Mouse (Mus musculus): ENCODE measurements around the gene Uchl1. TPM values are rescaled to one million over a fixed set of nuclear protein-coding genes. Genes with fewer than 3 reads are reported as not detected.

The Uchl1 gene
- polyA plus RNA-seq, 1 experiment from 2014 or later, result 59.3 TPM

DNA sequence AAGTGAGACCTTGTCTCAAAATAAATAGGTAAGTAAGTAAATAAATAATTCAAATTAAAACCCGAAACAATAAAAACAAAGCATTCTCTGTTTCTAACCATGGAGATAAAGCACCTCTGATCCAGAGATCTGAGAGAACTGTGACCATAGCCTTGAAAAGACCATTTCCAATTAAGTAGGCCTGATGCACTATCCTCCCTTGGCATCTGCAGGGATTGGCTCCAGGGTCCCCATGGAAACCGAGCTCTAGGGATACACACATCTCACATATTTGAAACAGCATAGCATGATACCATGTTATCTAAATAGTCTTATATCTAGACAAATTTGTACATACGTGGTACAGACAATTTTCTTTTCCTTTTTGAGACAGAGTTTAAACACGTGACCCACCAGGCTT is 26.1 kb downstream of the Uchl1 start:
- H3K27me3 ChIP-seq (ENCODE audit: insufficient read depth, low read length), result no peaks in the 10 kb centered on the region
- no peak for ATAC-seq (ENCODE audit: low FRiP score, low TSS enrichment)
- no peak overlapping the region for H3K4me2 ChIP-seq (replicated peaks; ENCODE audit: low read depth, low read length)

GRCm38 (mm10) chr5:66703317-66704004 is 27.6 kb downstream of the Uchl1 start:
- Histone ChIP-seq H3K4me2 (replicated peaks; ENCODE audit: low read depth, low read length) (no peak overlapping the region), H3K9me3 (ENCODE audit: low read length) (no peaks in the 10 kb centered on the region), H3K27me3 (ENCODE audit: insufficient read depth, low read length) (no peaks in the 10 kb centered on the region), H3K4me3 (ENCODE audit: low read length) (no peak overlapping the region), H3K36me3 (ENCODE audit: insufficient read depth, low read length) (no peaks in the 10 kb centered on the region), H3K4me1 (ENCODE audit: insufficient read depth, low read length) (no peaks in the 10 kb centered on the region), H3K27ac (ENCODE audit: low read length) (no peak overlapping the region), H3K9ac (replicated peaks; ENCODE audit: low read length) (no peak overlapping the region)
- no peak for ATAC-seq (ENCODE audit: low FRiP score, low TSS enrichment)
- WGBS, result 40% methylated on average over 10 of the region's 10 CpGs

More for the DNA sequence above, 26.1 kb downstream of the Uchl1 start:
- H3K27ac ChIP-seq (ENCODE audit: low read length), result no peak overlapping the region
- no peaks in the 10 kb centered on the region for H3K36me3 ChIP-seq (ENCODE audit: insufficient read depth, low read length)
- H3K9ac ChIP-seq (replicated peaks; ENCODE audit: low read length), result no peak overlapping the region
- no peaks in the 10 kb centered on the region for H3K4me1 ChIP-seq (ENCODE audit: insufficient read depth, low read length)
- no peaks in the 10 kb centered on the region for H3K9me3 ChIP-seq (ENCODE audit: low read length)
- WGBS, result 88% methylated on average over 4 of the region's 4 CpGs
- no peak overlapping the region for H3K4me3 ChIP-seq (ENCODE audit: low read length)

DNA sequence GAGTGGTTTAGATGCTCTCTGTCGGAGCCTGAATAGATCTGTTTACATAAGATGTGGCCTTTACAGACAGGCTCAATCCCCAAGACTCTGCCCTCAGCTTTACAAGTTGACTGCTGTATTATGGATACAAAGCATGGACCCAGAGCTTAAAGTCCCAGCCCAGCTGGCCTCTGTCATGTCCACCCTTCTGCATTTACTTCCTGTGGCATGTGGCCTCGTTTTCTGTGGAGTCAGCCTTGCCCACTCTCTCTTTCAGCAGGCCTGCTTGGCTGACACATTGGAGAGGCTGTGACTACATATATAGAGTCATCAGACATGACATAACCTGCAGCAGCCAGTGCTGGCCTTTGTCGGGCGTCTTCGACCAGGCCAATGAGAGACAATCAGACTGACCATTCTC is 32.0 kb downstream of the Uchl1 start:
- Histone ChIP-seq H3K4me2 (replicated peaks; ENCODE audit: low read depth, low read length) (no peak overlapping the region), H3K4me1 (ENCODE audit: insufficient read depth, low read length) (no peaks in the 10 kb centered on the region), H3K4me3 (ENCODE audit: low read length) (no peak overlapping the region), H3K27me3 (ENCODE audit: insufficient read depth, low read length) (no peaks in the 10 kb centered on the region), H3K9ac (replicated peaks; ENCODE audit: low read length) (no peak overlapping the region), H3K27ac (ENCODE audit: low read length) (no peak overlapping the region), H3K36me3 (ENCODE audit: insufficient read depth, low read length) (no peaks in the 10 kb centered on the region), H3K9me3 (ENCODE audit: low read length) (no peaks in the 10 kb centered on the region)
- 70% methylated on average over 5 of the region's 5 CpGs for WGBS
- ATAC-seq (ENCODE audit: low FRiP score, low TSS enrichment), result no peak

- H3K27me3 ChIP-seq (ENCODE audit: insufficient read depth, low read length), result no peaks in the 10 kb centered on the region
- 15% methylated on average over 4 of the region's 4 CpGs for WGBS
- no peaks in the 10 kb centered on the region for H3K9me3 ChIP-seq (ENCODE audit: low read length)
- H3K4me1 ChIP-seq (ENCODE audit: insufficient read depth, low read length), result no peaks in the 10 kb centered on the region
- H3K4me2 ChIP-seq (replicated peaks; ENCODE audit: low read depth, low read length), result no peak overlapping the region
- no peak for ATAC-seq (ENCODE audit: low FRiP score, low TSS enrichment)
- H3K36me3 ChIP-seq (ENCODE audit: insufficient read depth, low read length), result no peaks in the 10 kb centered on the region
- H3K4me3 ChIP-seq (ENCODE audit: low read length), result no peak overlapping the region
- H3K9ac ChIP-seq (replicated peaks; ENCODE audit: low read length), result no peak overlapping the region
- H3K27ac ChIP-seq (ENCODE audit: low read length), result no peak overlapping the region
Measured at GRCm38 (mm10) chr5:66710445-66711019, 34.6 kb downstream of the Uchl1 start.

DNA sequence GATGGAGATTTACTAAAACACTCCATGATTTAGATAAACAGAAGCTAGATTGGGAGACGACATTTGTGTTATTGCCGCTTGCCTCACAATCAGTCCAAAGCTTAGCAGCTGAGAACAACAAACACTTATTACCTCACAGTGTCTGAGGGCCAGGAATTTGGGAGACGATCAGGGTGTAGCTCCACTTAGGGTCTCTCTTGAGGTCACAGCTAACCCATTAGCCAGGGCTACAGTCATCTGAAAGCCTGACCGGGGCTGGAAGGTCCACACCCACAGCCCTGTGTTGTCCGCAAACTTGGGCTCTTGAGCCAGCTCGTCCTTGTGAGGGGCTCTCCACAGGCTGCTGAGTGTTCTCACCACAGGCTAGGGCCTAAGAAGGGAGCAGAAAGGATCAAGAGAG is 36.9 kb downstream of the Uchl1 start:
- Histone ChIP-seq H3K4me3 (ENCODE audit: low read length) (no peak overlapping the region), H3K9ac (replicated peaks; ENCODE audit: low read length) (no peak overlapping the region), H3K36me3 (ENCODE audit: insufficient read depth, low read length) (no peaks in the 10 kb centered on the region), H3K27me3 (ENCODE audit: insufficient read depth, low read length) (no peaks in the 10 kb centered on the region; the same call in 1 of the 2 replicates), H3K9me3 (ENCODE audit: low read length) (no peaks in the 10 kb centered on the region), H3K4me2 (replicated peaks; ENCODE audit: low read depth, low read length) (no peak overlapping the region), H3K4me1 (ENCODE audit: insufficient read depth, low read length) (no peaks in the 10 kb centered on the region), H3K27ac (ENCODE audit: low read length) (no peak overlapping the region)
- WGBS, result 71% methylated on average over 6 of the region's 6 CpGs
- ATAC-seq (ENCODE audit: low FRiP score, low TSS enrichment), result no peak

GRCm38 (mm10) chr5:66715498-66715931 is 39.6 kb downstream of the Uchl1 start:
- 65% methylated on average over 4 of the region's 4 CpGs for WGBS
- no peaks in the 10 kb centered on the region for H3K4me1 ChIP-seq (ENCODE audit: insufficient read depth, low read length)
- no peak overlapping the region for H3K9ac ChIP-seq (replicated peaks; ENCODE audit: low read length)
- H3K9me3 ChIP-seq (ENCODE audit: low read length), result no peaks in the 10 kb centered on the region
- no peaks in the 10 kb centered on the region; the same call in 1 of the 2 replicates for H3K27me3 ChIP-seq (ENCODE audit: insufficient read depth, low read length)
- no peak overlapping the region for H3K4me2 ChIP-seq (replicated peaks; ENCODE audit: low read depth, low read length)
- no peak overlapping the region for H3K4me3 ChIP-seq (ENCODE audit: low read length)
- no peak overlapping the region for H3K27ac ChIP-seq (ENCODE audit: low read length)
- ATAC-seq (ENCODE audit: low FRiP score, low TSS enrichment), result no peak
- H3K36me3 ChIP-seq (ENCODE audit: insufficient read depth, low read length), result no peaks in the 10 kb centered on the region

GRCm38 (mm10) chr5:66717931-66718330 is 42.0 kb downstream of the Uchl1 start:
- H3K4me3 ChIP-seq (ENCODE audit: low read length), result no peak overlapping the region
- H3K9me3 ChIP-seq (ENCODE audit: low read length), result no peaks in the 10 kb centered on the region

GRCm38 (mm10) chr5:66718413-66718812 is 42.5 kb downstream of the Uchl1 start:
- H3K4me2 ChIP-seq (replicated peaks; ENCODE audit: low read depth, low read length), result no peak overlapping the region
- H3K4me3 ChIP-seq (ENCODE audit: low read length), result no peak overlapping the region
- 52% methylated on average over 3 of the region's 3 CpGs for WGBS
- no peaks in the 10 kb centered on the region; the same call in 1 of the 2 replicates for H3K27me3 ChIP-seq (ENCODE audit: insufficient read depth, low read length)
- H3K9ac ChIP-seq (replicated peaks; ENCODE audit: low read length), result no peak overlapping the region
- 0 out of 2 replicates have a peak, but pooled peaks cover 7% of the 10 kb centered on the region for H3K4me1 ChIP-seq (ENCODE audit: insufficient read depth, low read length)
- H3K9me3 ChIP-seq (ENCODE audit: low read length), result no peaks in the 10 kb centered on the region
- no peak overlapping the region for H3K27ac ChIP-seq (ENCODE audit: low read length)
- no peak for ATAC-seq (ENCODE audit: low FRiP score, low TSS enrichment)
- no peaks in the 10 kb centered on the region for H3K36me3 ChIP-seq (ENCODE audit: insufficient read depth, low read length)

More at GRCm38 (mm10) chr5:66717931-66718330, 42.0 kb downstream of the Uchl1 start:
- no peaks in the 10 kb centered on the region; the same call in 1 of the 2 replicates for H3K27me3 ChIP-seq (ENCODE audit: insufficient read depth, low read length)
- no peak for ATAC-seq (ENCODE audit: low FRiP score, low TSS enrichment)
- H3K27ac ChIP-seq (ENCODE audit: low read length), result no peak overlapping the region
- no peak overlapping the region for H3K9ac ChIP-seq (replicated peaks; ENCODE audit: low read length)
- H3K36me3 ChIP-seq (ENCODE audit: insufficient read depth, low read length), result no peaks in the 10 kb centered on the region
- 0 out of 2 replicates have a peak, but pooled peaks cover 2% of the 10 kb centered on the region for H3K4me1 ChIP-seq (ENCODE audit: insufficient read depth, low read length)
- no peak overlapping the region for H3K4me2 ChIP-seq (replicated peaks; ENCODE audit: low read depth, low read length)
- WGBS, result 63% methylated on average over 4 of the region's 4 CpGs

DNA sequence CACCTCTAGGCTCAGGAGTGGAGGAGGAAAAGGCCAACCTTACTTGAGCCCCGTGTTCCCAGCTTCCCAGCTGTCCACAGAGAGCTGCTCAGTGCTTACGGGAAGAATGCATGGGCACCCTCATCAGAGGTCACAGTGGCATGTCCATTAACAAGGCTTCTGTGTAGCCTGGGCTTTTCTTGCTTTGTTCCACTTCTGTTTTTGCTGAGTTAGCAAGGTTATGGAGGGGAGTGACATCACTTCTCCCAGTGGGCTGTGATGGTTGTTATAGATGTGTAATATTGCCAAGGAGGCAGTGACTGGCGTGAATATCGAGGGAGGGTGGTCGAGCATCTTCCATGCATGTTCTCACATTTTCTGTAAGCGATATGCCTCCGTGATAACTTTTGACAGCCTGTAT is 43.0 kb downstream of the Uchl1 start:
- 0 out of 2 replicates have a peak, but pooled peaks cover 9% of the 10 kb centered on the region for H3K4me1 ChIP-seq (ENCODE audit: insufficient read depth, low read length)
- no peaks in the 10 kb centered on the region for H3K36me3 ChIP-seq (ENCODE audit: insufficient read depth, low read length)
- 67% methylated on average over 7 of the region's 7 CpGs for WGBS
- H3K4me3 ChIP-seq (ENCODE audit: low read length), result no peak overlapping the region
- H3K9me3 ChIP-seq (ENCODE audit: low read length), result no peaks in the 10 kb centered on the region
- H3K27me3 ChIP-seq (ENCODE audit: insufficient read depth, low read length), result no peaks in the 10 kb centered on the region; the same call in 1 of the 2 replicates
- no peak overlapping the region for H3K27ac ChIP-seq (ENCODE audit: low read length)
- H3K9ac ChIP-seq (replicated peaks; ENCODE audit: low read length), result no peak overlapping the region
- no peak overlapping the region for H3K4me2 ChIP-seq (replicated peaks; ENCODE audit: low read depth, low read length)
- ATAC-seq (ENCODE audit: low FRiP score, low TSS enrichment), result no peak

GRCm38 (mm10) chr5:66720921-66721320 is 45.0 kb downstream of the Uchl1 start:
- Histone ChIP-seq H3K27ac (ENCODE audit: low read length) (no peak overlapping the region), H3K36me3 (ENCODE audit: insufficient read depth, low read length) (no peaks in the 10 kb centered on the region), H3K9ac (replicated peaks; ENCODE audit: low read length) (no peak overlapping the region), H3K4me2 (replicated peaks; ENCODE audit: low read depth, low read length) (no peak overlapping the region), H3K4me3 (ENCODE audit: low read length) (no peak overlapping the region), H3K4me1 (ENCODE audit: insufficient read depth, low read length) (0 out of 2 replicates have a peak, but pooled peaks cover 12% of the 10 kb centered on the region), H3K9me3 (ENCODE audit: low read length) (no peaks in the 10 kb centered on the region), H3K27me3 (ENCODE audit: insufficient read depth, low read length) (no peaks in the 10 kb centered on the region; the same call in 1 of the 2 replicates)
- 33% methylated on average over 5 of the region's 5 CpGs for WGBS
- ATAC-seq (ENCODE audit: low FRiP score, low TSS enrichment), result no peak

Measured in kidney, embryonic 16.5 days (tissue).